In the genomic region with DNA sequence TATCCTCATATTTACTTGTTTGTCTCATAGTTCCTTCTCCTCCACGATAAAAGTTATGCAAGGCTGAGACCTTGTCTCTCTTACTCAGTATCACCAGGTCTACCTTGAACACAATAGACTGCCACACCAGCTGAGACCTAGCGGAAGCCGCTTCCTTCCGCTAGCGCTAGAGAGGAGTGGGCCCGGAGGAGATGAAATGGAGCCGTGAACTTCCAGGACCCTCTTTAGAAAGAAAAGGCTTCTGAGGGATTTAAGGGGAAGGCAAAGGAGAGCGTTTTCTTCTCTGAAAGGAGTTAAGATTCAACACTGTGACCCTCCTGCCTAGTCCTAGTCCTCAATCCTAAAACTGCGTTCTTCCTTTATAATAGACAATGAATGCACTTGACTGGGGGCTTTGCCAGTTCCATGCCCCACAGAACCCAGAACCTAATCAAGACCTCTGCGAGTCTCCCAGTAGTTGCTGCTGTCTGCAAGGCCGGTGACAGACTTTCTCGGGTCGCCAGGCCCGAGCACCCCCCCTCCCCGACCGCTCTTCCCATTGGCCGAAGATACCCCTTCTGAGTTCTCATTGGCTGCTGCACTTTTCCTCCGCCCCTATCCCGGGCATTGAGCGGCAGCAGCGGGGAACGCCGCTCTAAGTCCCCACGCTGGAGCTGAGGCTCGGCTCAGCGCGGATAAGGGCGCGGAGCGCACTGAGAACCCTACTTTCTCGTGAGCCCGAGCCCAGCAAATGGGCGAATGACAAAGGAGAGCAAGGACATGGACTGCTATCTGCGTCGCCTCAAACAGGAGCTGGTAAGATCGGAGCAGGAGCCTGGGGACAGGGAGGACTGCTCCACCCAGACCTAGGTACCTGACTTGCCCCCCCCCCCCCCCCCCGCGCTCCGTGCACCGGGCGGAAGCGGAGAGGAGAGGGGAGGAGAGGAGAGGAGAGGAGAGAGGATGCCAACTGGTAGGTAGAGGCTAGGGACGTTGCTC, we compare ENCODE assay signal across 8 mouse cellular contexts. TPM values are rescaled to one million over a fixed set of nuclear protein-coding genes. Genes with fewer than 3 reads are reported as not detected.
DNase-seq lines count a peak whose midpoint lies in the region; ATAC-seq lines count a peak whose summit lies in the region.

Gene Inka2, plus strand, starts transcription at position 569 of the 978 bp plus-strand sequence.

- WGBS in embryonic facial prominence, embryonic 13.5 days: 5% methylated on average over 39 of the region's 43 CpGs

- DNase-seq in B cell, adult 2 months: peak; percentile 53 to 57
- peak; percentile 33 to 66 for DNase-seq in adrenal gland, postnatal 4 days (ENCODE audit: low spot score in 2 of 2)
- DNase-seq in heart, adult 8-10 months (ENCODE audit: low spot score): peak; percentile 91
- peak; percentile 64 to 70 for DNase-seq in kidney, adult 8-10 months
- peak; percentile 89 for DNase-seq in liver
- peak; percentile 69 to 73 for DNase-seq in spleen, postnatal 36 days (ENCODE audit: low spot score in 2 of 2)

- H3K9ac ChIP-seq in embryonic facial prominence, embryonic 13.5 days: peak within 1 kb of the TSS; percentile 73

- peak within 1 kb of the TSS; percentile 13; the same call in 1 of the 2 replicates for H3K27ac ChIP-seq in embryonic facial prominence, embryonic 13.5 days

- H3K4me3 ChIP-seq in embryonic facial prominence, embryonic 13.5 days: peak within 1 kb of the TSS; percentile 54

- H3K9me3 ChIP-seq in embryonic facial prominence, embryonic 13.5 days: no peaks in the 10 kb centered on the region

- peaks cover 21% of the 10 kb centered on the region for H3K4me1 ChIP-seq in embryonic facial prominence, embryonic 13.5 days

- peak; percentile 92 for ATAC-seq in embryonic facial prominence, embryonic 13.5 days (ENCODE audit: insufficient number of reproducible peaks, insufficient read depth, low FRiP score, low TSS enrichment, low read depth)
- 0 out of 2 replicates have a peak, but pooled peaks have one; percentile 54 for ATAC-seq in monocyte, adult 5-6 weeks (replicated peaks; ENCODE audit: insufficient number of reproducible peaks, low FRiP score, low TSS enrichment, poor library complexity, severe bottlenecking)

- peak within 1 kb of the TSS; percentile 95 for H3K4me2 ChIP-seq in embryonic facial prominence, embryonic 13.5 days

- H3K36me3 ChIP-seq in embryonic facial prominence, embryonic 13.5 days: no peaks in the 10 kb centered on the region

- H3K27me3 ChIP-seq in embryonic facial prominence, embryonic 13.5 days: peaks cover 45% of the 10 kb centered on the region

RNA-seq across cellular contexts. Expression of gene Inka2, which starts in this region (rescaled TPM):
- total RNA-seq in adrenal gland, postnatal 4 days (2021): 1 to 10 TPM; 3.5 to 3.8 TPM
- 1.4 and 1.5 TPM in 2 replicates for polyA plus RNA-seq in embryonic facial prominence, embryonic 13.5 days (2015; fragmentation: Nextera tagmentation; extraction: Ambion mirVana)
- 10 to 100 TPM; 13.8 to 20.0 (median 16.1) TPM for total RNA-seq in heart, adult 8-10 months (2022)
- total RNA-seq in monocyte, adult 5-6 weeks (2017): 0.21 to 0.29 TPM in 2 of 3 replicates, not detected in the other

Comparison
In these comparisons a context has a peak if more than half of its experiments do, and no peak if none do; other contexts are left out.
1. Peak in every context shown above with its lines: DNase-seq, ATAC-seq, H3K4me3 ChIP-seq and H3K27ac ChIP-seq.
2. Peak in ATAC-seq in monocyte, adult 5-6 weeks; RNA of the gene not detected or under 1 TPM.